Mouse (Mus musculus) splenic B cell, adult 2 months (primary cell): ENCODE results near the gene Bik.
A peak's percentile ranks its signal among the peaks of the same experiment; 100 is the strongest.

Experiments
- DNase-seq: peaks from one replicate; pipeline ENCODE4 v3.0.0-alpha.2; 2011; ENCODE audit warnings: low read depth, low spot score
- H3K27me3 ChIP-seq: 2 replicates; pipeline ENCODE4 v1.6.1; 2012; ENCODE audit warnings: mild to moderate bottlenecking, low read length, moderate library complexity, mixed read lengths; ENCODE audit not compliant: control insufficient read depth, poor library complexity, insufficient read depth, severe bottlenecking
- H3K36me3 ChIP-seq: 2 replicates; pipeline ENCODE4 v1.6.1; 2012; ENCODE audit warnings: mild to moderate bottlenecking, low read length, moderate library complexity, mixed read lengths; ENCODE audit not compliant: control insufficient read depth, poor library complexity, insufficient read depth, severe bottlenecking

Gene Bik

DNA sequence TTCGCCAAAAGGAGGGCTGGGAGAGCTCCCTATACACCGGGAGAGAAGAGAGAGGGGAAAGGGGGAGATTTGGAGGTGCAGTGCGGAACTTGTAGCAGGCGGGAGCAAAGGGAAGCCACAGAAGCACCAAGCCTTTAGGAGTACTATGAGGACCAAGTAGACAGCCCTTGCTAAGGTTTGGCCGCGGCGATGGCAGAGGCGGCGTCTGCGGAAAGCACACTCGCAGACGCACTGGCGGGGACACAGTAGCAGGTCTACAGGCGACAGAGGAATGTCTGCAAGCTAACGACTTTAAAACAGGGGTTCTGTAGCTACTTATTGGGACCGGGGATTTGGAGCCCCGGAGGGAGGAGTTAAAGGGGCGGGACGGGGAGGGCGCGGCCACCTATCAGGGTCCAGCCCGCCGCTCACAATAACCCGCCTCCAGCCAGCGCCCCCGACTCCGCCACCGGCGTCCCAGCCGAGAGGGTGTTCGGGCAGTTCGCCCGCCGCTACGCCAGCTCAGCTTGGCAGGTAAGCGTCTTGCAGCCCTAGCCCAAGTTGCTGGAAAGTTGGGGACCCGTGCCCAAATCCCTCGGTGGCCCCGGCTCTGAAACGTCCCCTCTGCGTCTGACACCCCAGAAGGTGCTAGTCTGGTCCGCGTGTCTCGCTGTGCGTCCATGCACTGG lies at the start of gene Bik:
Bik (plus strand) TSS at position 439 of the 668 bp plus-strand sequence.
- Histone ChIP-seq H3K36me3 (no peaks in the 10 kb centered on the region), H3K27me3 (peaks cover 2% of the 10 kb centered on the region; the same call in 1 of the 2 replicates)
- peak; percentile 32 for DNase-seq

- no peak for DNase-seq
- Histone ChIP-seq H3K27me3 (no peaks in the 10 kb centered on the region), H3K36me3 (no peaks in the 10 kb centered on the region)
Observed at GRCm38 (mm10) chr15:83478096-83478495, 48.6 kb upstream of the Bik start.

DNA sequence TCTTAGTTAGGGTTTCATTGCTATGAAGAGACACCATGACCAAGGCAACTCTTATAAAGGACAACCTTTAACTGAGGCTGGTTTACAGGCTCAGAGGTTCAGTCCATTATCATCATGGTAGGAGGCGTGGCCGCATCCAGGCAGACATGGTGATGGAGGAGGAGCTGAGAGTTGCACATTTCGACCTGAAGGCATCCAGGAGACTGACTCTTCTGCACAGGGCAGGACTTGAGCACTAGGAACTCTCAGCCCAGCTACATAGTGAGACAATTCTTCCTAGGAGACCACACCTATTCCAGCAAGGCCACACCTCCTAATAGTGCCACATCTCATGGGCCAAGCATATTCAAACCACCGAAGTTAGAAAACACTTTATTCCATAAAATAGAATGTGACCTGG lies 46.8 kb upstream of the Bik start:
- DNase-seq, result no peak
- no peaks in the 10 kb centered on the region for H3K36me3 ChIP-seq

DNA sequence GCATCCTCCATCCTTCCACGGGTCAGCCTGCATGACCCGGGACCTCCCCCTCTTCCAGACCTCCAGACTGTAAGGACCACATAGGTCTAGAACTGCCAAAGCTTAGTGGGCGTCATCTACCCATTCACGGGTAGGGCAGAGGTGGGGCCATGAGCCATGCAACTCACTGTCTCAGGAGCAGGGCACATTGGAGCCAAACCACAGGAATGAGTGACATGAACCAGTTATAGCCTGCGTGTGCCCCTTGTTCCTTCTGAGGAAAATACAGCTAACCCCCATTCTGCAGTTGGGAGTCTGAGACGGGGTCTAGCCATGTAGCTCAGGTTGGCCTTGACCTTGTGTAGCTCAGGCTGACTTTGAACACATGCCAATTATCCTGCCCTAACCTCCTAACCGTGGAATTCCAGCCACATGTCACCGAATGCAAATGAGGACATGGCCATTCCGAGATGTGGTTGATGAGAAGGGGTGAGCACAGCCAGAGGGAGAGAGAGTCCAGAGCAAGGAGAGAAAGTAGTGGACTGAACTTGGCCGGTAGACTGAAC lies 45.4 kb upstream of the Bik start:
- DNase-seq, result no peak
- Histone ChIP-seq H3K27me3 (no peaks in the 10 kb centered on the region), H3K36me3 (no peaks in the 10 kb centered on the region)

More for the DNA sequence above, 46.8 kb upstream of the Bik start:
- no peaks in the 10 kb centered on the region for H3K27me3 ChIP-seq

DNA sequence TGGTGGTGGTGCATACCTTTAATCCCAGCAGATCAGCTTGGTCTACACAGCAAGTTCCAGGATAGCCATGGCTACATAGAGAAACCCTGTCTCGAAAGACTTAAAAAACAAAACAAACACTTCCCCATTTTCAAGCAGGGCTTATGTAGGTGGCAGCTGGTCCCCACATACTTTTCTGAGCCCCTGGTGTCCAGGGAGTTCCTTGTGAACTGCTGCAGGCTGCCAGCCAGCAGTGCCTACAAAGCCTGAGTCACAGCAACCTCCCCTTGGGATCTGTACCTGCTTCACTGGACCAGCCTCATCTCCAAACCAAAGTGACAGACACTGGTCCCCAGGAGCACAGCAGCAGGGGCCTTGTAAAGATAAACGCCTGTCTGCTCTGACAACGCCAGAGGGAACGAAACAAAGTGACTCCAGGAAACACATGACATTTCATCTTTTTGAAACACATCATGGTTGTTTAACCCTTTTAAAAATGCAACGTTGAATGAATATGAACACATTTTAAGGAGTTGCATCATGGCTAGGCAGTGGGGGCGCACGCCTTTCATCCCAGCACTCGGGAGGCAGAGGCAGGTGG lies 43.9 kb upstream of the Bik start:
- Histone ChIP-seq H3K36me3 (no peaks in the 10 kb centered on the region), H3K27me3 (no peaks in the 10 kb centered on the region)
- peak; percentile 15 for DNase-seq

- Histone ChIP-seq H3K36me3 (no peaks in the 10 kb centered on the region), H3K27me3 (no peaks in the 10 kb centered on the region)
- DNase-seq, result peak; percentile 64
Observed at GRCm38 (mm10) chr15:83483482-83483881, 43.2 kb upstream of the Bik start.

DNA sequence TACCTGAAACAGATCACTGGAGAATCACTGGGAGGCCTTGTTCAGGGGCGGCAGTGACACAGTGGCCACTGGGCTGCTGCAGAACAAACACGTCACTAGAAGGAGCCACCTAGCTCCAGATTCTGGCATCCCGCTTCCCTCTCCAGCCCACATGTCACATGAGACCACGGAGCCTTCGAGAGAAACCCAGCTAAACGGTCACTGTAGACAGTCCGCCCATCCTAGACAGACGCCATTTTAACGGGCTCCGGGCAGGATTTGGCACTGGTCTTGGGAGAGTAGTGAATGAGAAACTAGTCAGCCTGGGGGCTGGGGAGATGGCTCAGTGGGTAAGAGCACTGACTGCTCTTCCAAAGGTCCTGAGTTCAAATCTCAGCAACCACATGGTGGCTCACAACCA lies 42.4 kb upstream of the Bik start:
- H3K36me3 ChIP-seq, result 0 out of 2 replicates have a peak, but pooled peaks cover 1% of the 10 kb centered on the region
- no peak for DNase-seq
- H3K27me3 ChIP-seq, result no peaks in the 10 kb centered on the region

DNA sequence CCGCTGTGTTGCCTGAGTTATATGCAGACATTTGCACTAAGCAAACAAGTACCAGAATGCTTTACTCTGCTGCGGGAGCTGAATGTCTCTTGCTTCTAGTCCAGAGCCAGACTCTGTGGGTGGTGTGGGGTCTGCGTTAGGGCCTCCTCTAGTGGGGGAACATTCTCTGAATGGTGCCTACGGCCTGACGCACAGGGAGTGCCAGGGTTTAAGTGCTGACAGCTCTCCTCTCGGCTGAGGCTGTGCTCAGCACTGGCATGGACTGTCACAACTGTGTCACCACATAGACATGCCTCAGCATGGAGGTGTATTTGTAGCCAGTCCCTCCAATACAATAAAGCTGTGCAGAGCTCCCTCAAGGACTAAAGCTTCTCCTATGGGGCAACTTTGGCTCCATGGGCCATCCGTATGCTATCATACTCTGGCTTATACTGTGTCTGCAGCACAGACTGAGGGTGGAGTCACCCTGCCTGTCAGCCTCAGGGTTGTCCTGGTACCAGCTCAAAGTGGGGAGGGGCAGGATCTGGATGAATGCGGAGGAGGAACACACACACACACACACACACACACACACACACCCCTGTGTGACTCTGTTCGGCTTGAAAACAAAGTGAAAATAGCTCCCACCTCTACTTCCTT lies 39.1 kb upstream of the Bik start:
- no peaks in the 10 kb centered on the region for H3K27me3 ChIP-seq
- 0 out of 2 replicates have a peak, but pooled peaks cover 2% of the 10 kb centered on the region for H3K36me3 ChIP-seq
- no peak for DNase-seq

DNA sequence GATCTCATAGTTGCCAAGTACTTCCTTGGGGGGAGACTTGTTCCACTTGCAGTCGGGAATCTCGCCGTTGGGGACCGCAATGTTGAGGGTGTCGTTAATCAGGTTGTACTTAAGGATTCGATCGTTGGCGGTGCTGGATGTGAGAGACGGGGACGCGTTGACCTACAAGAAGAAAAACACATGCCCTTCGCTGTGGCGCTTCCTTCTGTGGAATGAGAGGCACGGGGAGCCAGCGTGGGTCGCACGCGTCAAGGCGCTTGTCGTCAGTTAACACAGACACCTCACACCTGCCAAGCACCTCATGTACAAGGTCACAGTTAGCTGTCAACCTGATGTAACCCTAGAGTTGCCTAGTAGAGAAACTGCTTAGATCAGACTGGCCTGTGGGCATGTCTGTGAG lies 37.2 kb upstream of the Bik start:
- DNase-seq, result no peak
- Histone ChIP-seq H3K27me3 (no peaks in the 10 kb centered on the region), H3K36me3 (0 out of 2 replicates have a peak, but pooled peaks cover 2% of the 10 kb centered on the region)

DNA sequence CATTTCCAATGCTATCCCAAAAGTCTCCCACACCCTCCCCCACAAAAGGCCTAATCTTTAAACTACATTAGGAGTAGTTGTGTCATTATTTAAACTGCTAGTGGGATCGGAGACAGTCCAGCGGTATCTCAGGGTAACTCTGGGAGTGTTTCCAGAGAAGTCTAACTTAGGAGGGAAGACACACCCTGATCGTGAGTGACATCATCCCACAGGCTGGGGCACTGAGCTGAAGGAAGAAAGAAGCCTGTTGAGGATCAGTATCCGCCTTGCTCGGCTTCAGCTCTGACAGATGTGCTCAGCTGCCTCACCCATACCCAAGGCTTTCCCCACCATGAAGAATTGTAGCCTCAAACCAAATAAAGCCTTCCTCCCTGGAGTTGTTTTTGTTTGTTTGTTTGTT lies 34.8 kb upstream of the Bik start:
- no peak for DNase-seq
- Histone ChIP-seq H3K36me3 (0 out of 2 replicates have a peak, but pooled peaks cover 2% of the 10 kb centered on the region), H3K27me3 (no peaks in the 10 kb centered on the region)

DNA sequence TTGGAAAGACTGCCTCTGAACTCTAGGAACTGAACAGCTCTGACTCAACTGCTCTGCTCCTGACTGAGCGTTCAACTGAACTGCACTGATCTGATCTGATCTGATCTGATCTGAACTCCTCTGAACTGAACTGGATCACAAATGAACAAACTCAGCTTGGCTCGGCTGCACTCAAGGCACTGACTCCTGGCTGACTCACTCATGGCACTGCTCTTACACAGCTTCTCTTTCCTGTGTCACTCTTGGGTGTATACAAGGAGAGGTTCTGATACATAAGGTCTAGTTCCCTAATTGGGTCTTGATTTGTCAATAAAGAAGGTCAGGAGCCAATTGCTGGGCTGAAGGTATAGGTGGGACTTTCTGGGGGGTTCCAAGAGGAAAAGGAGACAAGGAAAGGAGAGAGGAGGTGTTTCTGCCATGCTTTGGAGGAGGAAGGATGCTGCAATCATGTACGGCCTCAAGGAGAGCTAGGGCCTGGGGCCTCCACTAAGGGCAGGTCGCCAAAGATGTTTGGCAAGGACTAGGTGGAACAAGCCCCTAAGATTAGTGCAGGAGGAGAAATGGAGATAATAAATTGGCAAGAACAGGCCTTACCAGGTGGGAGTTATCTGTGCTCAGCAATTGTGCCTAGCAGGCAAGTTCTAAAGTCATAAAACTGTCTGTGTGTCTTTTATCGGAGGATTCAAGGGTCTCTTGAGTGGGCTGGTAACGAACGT lies 32.6 kb upstream of the Bik start:
- DNase-seq, result no peak
- Histone ChIP-seq H3K27me3 (no peaks in the 10 kb centered on the region), H3K36me3 (peaks cover 3% of the 10 kb centered on the region; the same call in 1 of the 2 replicates)

- Histone ChIP-seq H3K36me3 (peaks cover 1% of the 10 kb centered on the region; the same call in 1 of the 2 replicates), H3K27me3 (no peaks in the 10 kb centered on the region)
- no peak for DNase-seq
Observed at GRCm38 (mm10) chr15:83494572-83494920, 32.1 kb upstream of the Bik start.

- no peak for DNase-seq
- Histone ChIP-seq H3K27me3 (no peaks in the 10 kb centered on the region), H3K36me3 (peaks cover 1% of the 10 kb centered on the region; the same call in 1 of the 2 replicates)
Observed at GRCm38 (mm10) chr15:83495195-83495594, 31.5 kb upstream of the Bik start.

DNA sequence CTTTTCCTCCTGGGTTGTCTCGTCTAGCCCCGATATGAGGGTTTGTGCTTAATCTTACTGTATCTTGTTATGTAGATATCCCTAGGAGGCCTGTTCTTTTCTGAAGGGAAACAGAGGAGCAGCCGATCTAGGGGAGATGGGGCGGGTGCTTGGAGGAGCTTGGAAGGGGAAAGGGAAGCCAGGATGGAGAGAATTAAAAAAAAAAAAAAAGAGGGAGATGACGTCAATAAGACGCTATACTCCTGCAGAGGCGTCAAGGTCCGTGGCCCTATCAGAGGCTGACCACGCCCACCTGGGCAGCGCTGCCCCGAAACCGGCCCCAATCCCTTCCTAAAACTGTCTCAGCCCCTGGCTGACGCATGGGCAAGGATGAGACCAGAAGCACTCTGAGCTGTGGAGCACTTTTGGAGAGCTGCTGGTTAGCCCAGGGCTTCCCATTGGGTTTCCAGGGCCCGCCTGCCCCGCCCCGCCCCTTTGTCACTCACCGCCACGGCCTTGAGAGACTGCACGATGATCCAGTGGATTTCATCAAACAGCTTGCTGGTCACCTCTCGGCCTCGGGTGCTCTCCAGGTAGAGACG lies 30.8 kb upstream of the Bik start:
- DNase-seq, result no peak
- Histone ChIP-seq H3K27me3 (no peaks in the 10 kb centered on the region), H3K36me3 (peaks cover 1% of the 10 kb centered on the region; the same call in 1 of the 2 replicates)
